Mouse (Mus musculus) ovary, postnatal 14 days (tissue): Measurements from ENCODE around the gene Umps.

Experiments
- DNase-seq: peaks from one replicate; pipeline ENCODE4 v3.0.0; 2022; ENCODE audit warnings: low spot score

The Umps gene

DNA sequence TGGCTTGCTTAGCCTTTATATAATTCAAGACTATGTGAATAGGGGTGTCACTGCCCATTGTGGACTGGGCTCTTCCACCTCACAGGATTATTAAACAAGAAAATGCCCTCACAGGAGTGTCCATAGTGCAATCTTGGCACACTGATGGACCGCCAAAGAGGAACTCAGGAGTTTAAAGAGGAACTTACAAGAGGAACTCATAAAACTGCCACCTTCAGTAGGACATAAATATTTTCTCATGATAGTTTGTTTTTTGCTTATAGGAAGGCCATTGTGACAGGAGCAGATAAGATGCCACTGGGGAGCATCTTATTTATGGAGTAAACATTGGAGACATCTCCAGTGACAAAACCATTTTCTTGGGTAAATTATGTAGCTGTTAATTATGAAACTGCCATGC, 12.0 kb downstream of the Umps start:
- DNase-seq = no peak

DNA sequence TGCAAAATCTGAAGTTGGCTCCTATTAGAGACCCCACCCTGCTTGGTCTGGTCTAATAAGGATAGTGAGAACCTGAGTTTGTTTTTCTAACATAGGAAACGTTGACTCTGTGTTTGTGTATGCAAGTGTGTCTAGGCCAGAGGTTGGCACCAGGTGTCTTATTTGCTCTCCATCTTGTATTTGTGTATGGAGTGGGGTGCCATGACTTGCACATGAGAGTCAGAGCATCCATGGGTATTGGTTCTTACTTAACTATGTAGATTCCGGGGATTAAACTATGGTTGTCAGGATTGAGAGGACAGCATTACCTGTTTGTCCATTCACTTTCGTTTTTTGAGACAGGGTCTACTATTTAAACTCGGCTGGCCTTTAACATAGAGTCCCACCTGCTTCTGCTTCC, 13.8 kb downstream of the Umps start:
- DNase-seq = no peak

DNA sequence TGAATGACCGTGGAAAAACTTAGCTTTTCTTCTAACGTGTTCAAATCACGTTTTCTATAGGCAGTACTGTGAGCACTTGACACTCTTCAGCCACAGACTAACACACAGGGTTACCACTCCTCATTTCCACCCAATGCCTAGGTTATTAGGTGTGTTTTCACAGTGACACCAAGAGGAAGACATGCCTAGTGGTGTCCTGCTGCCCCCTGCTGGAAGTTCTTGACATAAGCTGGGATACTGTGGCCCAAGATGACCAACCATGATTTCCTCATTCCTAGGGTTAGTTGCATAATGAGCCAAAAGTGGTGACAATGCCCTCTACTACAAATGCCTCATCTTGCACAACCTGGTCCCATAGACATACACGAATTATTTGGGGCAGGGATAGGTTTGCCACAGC, 16.0 kb downstream of the Umps start:
- peak; percentile 80 for DNase-seq

DNA sequence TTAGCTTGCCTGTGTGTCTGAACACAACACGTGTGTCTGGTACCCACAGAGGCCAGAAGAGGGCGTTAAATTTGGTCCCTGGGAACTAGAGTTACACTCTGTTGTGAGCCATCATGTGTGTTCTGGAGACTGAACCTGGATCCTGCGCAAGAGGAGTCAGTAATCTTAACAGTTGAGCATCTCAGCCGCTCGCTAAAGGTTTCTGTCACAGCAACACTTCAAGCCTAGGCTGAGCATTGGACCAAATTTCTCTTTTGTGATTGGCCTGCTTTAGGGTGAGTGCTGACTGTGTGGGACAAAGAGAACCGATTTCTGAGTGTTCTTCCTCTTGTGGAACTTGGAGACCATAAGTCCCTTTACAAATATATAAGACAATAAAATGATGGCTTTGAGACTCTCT, 16.5 kb downstream of the Umps start:
- DNase-seq = no peak

DNA sequence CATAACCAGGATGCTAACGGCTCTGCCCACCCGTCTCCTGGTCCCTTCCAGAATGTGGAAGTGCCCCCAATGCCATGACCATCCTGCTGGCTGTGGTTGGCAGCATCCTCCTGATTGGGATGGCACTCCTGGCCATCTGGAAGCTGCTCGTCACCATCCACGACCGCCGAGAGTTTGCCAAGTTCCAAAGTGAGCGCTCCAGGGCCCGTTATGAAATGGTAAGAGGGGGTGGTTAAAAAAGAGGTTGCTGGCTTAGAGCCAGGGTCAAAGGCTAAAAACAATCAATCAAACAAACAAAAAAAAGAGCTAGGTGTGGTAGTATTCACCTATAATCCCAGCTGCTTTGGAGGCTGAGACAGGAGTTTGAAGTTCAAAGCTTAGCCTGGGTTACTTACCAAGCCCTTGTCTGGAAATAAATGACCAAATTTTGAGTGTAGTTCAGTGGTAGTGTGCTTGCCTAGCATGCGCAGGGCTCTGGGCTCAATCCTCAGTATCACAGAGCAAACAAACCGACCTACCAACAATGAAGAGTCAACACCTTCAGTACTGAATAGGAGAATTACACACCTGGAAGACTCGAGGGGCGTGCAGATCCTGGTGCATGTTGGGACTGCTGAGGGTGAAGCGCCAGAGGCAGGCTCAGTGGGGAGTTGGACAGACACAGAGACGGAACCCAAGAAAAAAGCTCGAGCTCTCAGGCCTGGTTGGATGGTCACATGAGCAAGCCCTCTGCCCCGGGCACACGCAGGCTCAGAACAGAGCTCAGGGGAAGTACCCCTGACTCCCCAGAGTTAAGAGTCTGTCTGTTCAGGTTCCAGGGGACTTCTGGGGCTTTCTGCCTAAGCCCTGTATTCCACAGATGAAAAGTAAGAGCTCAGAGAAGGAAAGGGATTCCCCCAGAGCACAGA, 18.9 kb downstream of the Umps start:
- DNase-seq = no peak

DNA sequence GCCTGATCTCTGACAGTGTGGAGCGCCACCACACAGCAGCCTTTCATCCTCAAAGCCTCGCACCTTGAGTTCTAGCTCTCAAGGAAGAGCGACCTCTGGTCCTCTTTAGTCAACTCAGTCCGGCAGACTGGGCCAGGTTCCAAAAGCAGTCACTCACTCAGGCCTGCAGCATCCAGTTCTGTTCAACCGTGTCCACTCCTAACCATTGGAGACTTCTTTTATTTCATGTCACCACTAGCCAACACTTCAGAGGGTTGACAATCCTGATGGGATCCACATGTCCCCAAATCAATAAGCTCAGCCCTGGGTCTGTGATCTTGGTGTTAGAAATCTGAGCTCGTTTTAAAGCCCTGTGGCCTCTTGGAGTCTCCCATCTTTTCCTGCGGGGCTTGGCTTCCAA, 20.8 kb downstream of the Umps start:
- no peak for DNase-seq

DNA sequence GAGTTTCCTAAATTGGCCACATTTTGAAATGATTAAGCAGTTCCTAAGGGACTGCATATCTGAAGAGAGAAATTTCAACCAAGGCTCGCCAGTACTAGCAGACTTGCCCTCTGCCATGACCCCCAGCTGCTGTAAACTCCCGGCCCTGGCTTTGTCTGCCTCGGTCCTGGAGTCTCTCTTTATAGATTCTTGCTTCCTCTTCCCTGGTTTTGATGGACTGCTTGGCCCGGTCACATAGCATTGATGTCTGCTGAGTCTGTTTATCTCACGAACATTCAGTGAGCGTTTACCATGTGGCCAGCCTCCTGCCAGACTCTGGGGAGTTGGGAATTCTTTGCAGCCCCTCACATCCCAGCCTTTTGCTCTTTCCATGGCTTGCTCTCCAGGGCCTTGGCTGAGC, 22.1 kb downstream of the Umps start:
- no peak for DNase-seq

DNA sequence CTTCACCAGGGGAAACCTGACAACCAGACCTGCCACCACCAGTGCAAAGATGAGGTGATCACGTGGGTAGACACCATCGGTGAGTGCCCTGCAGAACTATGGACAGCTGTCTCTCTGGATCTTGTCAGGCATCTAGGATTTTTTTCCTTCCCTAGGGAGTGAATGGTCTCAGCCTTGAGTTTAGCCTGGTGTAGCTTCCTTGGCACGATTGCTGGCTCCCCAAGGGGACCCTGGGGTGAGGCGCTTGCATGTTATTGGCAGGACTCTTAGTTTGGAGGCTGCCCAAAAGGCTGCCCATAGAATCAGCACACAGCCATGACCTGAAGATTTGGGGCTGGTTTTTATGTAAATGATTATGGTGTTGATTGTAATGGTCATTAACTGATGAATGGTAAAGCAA, 22.7 kb downstream of the Umps start:
- no peak for DNase-seq

DNA sequence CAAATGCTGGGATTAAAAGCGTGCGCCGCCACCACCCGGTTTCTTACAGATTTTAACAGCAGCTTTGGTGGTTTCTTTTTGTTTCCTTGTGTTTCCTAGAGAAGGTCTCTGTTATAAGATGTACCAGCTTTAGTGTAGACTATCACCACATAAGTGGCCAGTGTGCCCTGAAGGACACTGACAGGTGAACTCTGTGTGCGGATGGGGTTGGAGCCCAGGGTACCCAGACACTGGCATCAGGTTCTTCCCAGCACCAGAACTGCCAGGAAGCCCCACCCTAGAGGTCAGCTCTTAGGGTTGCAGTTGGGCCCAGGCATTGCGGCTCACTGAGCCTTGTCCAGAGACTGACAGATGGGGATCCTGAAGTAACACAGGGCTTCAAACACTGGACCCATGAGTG, 23.4 kb downstream of the Umps start:
- DNase-seq = no peak

DNA sequence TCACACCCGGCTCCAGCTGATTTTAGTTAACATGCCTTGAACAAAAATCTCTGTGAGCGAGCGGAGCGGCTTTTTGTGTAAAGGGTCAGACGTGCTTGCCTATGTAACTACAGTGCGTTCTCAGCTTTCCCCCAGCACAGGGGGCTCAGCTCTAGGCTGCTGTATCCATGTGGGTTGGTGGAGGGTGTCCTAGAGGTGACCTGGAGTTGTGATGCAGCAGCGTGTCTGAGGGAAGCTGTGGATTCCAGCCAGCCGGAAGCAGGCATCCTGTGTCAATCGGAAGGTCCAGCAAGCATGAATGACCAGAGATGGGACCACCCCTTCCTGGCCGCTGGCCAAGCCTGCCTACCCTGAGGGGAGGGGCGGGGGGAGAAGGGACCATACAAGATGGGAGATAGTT, 24.5 kb downstream of the Umps start:
- DNase-seq = no peak

DNA sequence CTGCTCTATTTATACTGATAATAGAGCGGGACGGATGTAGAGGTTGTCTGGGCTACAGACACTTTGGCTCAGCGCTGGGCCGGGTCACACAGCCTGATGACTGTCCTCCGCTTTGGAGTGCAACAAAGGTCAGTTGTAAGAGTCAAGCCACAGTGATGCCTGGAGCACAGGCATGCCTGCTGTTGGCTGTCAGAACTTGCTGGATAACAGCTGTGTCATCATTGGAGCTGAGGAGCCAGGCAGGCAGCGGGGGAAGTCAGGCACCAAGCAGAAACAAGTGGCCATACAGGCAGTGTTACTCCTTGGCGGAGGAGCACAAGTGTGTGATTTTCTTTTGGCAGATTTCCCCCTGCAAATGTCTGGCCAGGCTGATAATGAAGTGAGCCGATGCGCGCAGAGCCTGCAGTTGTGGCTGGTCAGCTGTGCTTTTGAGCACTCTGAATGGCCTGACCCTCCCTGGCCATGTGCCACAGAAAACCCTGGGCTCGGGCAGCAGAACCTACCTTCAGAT, 25.5 kb downstream of the Umps start:
- DNase-seq = no peak

DNA sequence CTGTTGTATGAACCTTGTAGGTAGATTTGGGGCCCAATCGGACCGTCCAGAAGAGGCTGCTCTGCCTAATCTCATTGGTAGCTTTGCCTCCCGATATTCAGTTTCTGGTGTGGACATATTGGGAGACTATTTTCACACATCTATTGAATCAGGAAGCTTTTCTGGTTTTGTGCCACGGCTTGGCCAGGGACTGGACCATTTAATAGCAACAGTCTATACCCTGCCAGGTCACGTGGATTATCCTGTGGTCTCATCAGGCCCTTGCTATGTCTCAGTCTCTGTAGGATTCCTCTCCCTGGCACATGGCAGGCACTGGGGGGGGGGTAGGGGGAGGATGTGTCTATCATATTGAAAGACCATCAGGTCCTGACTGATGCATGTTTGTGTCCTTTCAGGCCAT, 26.7 kb downstream of the Umps start:
- DNase-seq = no peak

DNA sequence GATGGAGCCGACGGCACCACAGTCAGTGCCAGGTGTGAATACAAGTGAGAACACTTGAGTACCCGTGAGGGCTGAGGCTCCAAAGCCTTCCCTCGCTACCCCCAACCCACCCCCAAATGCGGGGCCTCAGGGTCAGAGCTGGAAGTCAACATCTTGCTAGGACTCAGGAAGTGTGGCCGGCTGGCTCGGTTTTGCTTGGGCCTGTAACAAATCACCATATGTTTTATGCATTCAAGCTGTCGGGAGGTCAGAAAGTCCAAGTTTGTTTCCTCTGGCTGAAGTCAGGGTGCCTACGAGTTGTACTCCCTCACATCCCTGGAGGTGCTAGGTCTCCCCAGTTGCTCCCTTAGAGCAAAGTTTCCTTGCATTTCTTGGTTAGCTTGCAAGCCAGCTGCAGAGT, 27.2 kb downstream of the Umps start:
- DNase-seq = no peak

DNA sequence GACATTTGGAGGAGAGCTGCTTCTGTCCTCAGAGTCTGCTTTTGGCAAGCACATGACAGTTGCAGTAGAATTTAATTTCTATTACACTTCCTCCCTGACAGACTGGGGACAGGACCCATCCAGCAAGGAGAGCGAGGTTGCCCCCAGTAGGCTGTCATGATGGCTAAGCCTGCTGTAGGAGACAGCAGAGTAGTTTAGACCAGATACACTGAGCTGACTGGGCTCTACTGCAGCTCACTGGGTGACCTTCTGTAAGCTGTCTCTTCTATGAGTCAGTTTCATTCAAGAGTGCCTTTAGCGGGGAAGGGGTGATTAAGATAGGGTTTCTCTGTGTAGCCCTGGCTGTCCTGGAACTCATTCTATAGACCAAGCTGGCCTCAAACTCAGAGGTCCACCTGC, 27.7 kb downstream of the Umps start:
- DNase-seq = no peak

DNA sequence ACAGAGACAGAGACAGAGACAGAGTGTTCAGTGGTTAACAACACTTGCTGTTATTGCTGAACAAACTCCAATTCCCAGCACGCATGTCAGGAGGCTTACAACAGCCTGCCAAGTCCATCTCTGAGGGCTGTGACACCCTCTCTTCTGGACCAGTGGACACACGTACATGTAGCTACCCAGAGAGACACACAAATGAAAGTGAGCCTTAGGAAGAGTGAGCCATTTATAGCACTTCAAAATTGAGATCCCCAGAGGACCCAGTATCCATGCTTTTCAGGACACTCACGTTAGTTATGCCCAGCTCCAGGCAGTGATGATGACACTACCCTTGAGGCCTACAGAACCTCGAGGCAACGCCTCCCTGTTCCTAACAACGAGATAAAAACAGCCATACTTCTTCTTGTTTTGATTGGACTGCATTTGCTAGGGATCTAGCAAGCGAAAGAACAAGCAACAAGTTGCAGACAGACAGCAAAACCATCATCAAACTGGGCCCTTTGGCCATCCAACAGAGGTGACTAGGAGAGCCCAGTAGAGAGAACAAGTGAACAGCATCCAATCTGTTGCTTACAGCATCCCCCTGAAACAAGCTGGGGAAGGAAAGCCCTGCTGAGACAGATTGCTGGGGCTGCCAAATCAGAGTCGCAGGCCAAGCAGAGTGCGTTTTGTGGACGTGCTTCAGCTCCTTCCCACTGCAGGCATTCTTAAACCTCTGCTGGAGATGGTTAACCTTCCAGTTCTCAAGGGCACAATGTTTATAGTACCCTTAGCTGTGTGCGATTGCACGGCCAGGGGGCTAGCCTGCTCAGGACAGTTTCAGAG, 28.3 kb downstream of the Umps start:
- no peak for DNase-seq

DNA sequence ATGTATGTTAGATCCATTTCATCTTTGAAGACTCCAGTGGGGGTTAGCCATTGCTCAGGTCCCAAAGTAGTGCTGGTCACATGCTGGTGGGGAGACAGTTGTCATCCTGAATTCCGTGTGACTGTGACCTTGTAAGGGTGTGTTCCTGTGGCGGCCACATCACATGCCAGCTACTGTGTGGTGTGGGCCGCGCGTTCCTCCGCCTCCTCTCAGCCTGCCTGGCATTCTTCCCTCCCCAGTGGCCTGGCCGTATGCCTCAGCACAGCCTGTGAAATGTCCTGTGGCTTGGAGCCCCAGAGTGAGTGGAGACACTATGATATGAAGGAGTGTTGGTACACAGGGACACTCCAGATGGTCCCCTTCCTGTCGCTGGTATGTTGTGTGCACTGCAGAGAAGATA, 29.3 kb downstream of the Umps start:
- DNase-seq = no peak

DNA sequence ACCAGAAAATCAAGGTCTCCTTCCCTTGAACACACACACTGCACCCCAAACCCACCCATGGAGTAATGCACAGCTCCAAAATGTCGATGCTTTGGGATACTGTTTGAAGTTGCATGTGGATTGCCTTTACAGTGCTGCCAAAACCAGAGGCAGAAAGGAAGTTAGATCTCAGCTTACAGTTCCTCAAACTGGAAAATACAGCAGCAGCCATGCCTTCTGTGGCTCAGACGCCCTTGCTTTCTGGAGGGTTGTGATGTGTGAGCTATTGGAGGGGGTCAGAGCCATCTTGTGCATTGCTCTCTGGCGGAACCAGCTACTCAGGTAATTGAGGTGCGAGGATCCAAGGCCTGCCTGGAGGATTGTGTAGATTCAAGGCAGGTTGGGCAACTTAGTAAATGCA, 30.0 kb downstream of the Umps start:
- no peak for DNase-seq

DNA sequence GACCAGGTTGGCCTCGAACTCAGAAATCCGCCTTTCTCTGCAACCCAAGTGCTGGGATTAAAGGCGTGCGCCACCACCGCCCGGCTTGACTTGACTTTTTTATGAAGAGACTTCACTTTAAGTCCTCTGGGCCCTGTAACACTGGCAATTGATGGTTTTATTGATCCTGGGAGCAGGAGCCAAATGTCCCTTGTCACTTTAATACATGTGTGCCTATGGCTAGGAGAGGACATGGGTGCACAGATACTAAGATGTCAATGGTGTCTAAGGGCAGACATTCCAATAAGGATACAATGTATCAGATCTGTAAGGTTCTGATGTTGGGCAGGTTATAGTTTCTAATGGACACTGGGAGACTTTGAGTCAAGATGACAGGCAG, 31.4 kb downstream of the Umps start:
- DNase-seq = no peak

DNA sequence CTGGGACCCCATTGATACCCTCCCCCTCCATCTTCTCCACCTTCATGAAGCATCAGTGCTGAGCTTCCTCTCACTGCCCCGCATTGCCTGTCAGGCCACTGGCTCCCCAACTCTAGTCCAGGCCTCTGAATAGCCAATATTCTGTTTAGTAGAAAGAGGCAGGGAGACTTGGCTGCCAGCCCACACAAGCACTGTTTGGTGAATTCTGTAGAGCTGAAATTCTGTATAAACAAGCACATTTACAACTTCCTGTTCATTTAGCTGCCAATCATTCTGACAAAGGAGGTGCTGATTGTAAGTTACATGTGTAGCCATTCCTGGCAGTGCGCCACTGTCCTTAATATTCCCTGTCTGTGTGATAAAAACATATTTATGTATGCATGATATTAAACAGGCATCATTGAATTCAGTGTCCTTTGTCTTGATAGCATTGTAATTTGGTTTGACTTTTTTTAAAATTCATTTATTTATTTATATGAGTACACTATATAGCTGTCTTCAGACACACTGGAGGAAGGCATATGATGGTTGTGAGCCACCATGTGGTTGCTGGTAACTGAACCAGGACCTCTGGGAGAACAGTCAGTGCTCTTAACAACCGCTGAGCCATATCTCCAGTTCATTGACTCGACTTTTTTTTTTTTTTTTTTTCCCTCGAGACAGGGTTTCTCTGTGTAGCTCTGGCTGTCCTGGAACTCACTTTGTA, 32.0 kb downstream of the Umps start:
- no peak for DNase-seq

DNA sequence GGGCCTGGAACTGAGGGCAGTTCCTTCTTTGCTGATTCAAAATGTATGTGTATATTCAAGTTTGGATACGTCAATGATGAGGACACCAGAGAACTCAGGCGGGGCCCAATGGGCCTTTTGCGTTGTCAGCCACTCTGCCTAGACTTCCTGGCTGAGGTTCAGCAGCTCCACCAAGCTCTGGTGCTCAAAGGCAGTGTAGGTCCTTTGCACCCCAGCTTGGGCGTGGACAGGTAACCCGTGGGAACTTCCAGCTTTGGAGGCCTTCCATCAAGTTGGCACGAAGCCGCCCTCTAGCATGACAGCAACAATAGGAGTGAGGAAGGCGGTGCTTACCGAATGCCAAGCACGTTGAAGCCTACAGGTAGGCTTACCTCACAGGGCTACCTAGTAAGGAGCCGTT, 33.4 kb downstream of the Umps start:
- no peak for DNase-seq

DNA sequence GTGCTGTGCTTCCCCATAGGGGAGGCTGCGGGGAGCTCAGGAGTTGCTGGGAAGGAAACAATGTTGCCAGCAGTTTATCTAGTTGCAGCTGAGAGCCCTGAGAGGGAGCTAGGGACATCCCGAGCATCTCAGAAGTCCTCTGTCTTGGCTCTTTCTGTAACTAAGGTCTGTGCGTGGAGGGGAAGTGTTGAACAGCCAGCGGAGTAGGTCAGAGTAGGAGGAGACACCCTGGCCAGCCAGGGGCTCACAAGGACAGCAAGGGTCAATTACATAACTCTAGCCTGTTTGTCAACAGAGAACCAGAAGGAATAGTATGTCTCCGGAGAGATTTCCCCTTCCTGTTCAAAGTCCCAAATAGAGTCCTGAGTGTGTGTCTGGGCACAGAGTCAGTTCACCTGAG, 34.7 kb downstream of the Umps start:
- no peak for DNase-seq

DNA sequence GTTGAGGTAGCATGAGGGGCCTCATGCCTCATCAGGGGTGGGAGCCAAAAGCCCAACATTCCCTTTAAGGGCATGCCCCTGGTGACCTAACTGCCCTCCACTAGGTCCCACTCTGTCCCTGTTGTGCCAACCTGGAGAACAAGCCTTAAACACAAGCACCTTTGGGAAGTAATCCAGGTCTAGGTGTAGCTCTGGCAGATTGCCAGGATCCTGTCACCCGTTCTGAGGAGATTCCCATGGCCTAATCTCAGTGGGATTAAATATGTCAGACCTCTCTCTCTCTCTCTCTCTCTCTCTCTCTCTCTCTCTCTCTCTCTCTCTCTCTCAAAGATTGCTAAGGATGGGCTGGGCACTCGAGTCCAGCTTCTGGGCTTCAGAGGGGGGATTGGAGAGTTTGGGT, 35.2 kb downstream of the Umps start:
- DNase-seq = no peak

DNA sequence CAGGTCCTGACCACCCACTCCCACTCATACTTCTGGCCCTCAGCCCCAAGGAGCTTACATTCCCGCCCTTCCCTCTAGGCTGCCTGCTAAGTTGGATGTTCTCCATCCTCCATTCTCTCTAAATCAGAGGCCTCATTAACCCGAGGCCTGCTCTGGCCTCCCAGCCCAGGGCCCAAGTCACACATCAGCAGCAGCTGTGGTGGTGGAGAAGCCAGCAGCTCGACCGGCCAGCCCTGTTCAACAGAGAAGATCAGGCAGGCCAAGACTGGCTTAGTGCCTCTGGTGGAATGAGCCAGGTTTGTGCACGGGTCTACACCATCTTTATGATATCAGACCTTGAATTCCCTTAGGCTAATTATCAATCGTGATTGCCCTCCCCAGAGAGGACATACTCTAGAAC, 36.1 kb downstream of the Umps start:
- DNase-seq = no peak
